Mouse (Mus musculus) embryo, embryonic 11.5 days (tissue): ENCODE data around the gene Pum3.
"Not testable (repeated sequence)": the region's sequence is repeated elsewhere in the genome, so short reads cannot be mapped to it uniquely, and the experiment has no call there.

Source experiments
- DNase-seq: peaks from one replicate; pipeline ENCODE4 v3.0.0-alpha.2; 2012; ENCODE audit warnings: low read depth, low spot score

Pum3 gene

GRCm38 (mm10) chr19:27392431-27392830 is 37.2 kb downstream of the Pum3 start:
- DNase-seq, result no peak

- no peak for DNase-seq
Measured at GRCm38 (mm10) chr19:27391344-27391743, 38.3 kb downstream of the Pum3 start.

- DNase-seq, result not testable (repeated sequence)
Measured at GRCm38 (mm10) chr19:27389566-27389965, 40.1 kb downstream of the Pum3 start.

GRCm38 (mm10) chr19:27385304-27385703 is 44.3 kb downstream of the Pum3 start:
- no peak for DNase-seq

- DNase-seq, result no peak
Measured at GRCm38 (mm10) chr19:27383266-27383665, 46.4 kb downstream of the Pum3 start.

- no peak for DNase-seq
Measured at GRCm38 (mm10) chr19:27382131-27382530, 47.5 kb downstream of the Pum3 start.

GRCm38 (mm10) chr19:27379712-27380401 is 49.8 kb downstream of the Pum3 start:
- DNase-seq, result no peak

- DNase-seq, result no peak
Measured at GRCm38 (mm10) chr19:27370784-27371183, 58.8 kb downstream of the Pum3 start.

GRCm38 (mm10) chr19:27370174-27370573 is 59.5 kb downstream of the Pum3 start:
- no peak for DNase-seq

- DNase-seq, result no peak
Measured at GRCm38 (mm10) chr19:27369461-27370135, 60.0 kb downstream of the Pum3 start.

- DNase-seq, result no peak
Measured at GRCm38 (mm10) chr19:27366113-27366746, 63.4 kb downstream of the Pum3 start.

GRCm38 (mm10) chr19:27364521-27364931 is 65.1 kb downstream of the Pum3 start:
- peak; percentile 30 for DNase-seq

- no peak for DNase-seq
Measured at GRCm38 (mm10) chr19:27363891-27364290, 65.7 kb downstream of the Pum3 start.

GRCm38 (mm10) chr19:27360381-27360780 is 69.2 kb downstream of the Pum3 start:
- DNase-seq, result no peak

- DNase-seq, result no peak
Measured at GRCm38 (mm10) chr19:27351700-27352099, 77.9 kb downstream of the Pum3 start.

- DNase-seq, result no peak
Measured at GRCm38 (mm10) chr19:27346501-27346900, 83.1 kb downstream of the Pum3 start.
